Mouse (Mus musculus) B cell, adult 2 months (primary cell): ENCODE results near the gene Itpr2.

ENCODE experiments used
- DNase-seq, 2 experiments: peaks; one replicate each; pipeline ENCODE4 v3.0.0; 2022

Itpr2 gene

DNA sequence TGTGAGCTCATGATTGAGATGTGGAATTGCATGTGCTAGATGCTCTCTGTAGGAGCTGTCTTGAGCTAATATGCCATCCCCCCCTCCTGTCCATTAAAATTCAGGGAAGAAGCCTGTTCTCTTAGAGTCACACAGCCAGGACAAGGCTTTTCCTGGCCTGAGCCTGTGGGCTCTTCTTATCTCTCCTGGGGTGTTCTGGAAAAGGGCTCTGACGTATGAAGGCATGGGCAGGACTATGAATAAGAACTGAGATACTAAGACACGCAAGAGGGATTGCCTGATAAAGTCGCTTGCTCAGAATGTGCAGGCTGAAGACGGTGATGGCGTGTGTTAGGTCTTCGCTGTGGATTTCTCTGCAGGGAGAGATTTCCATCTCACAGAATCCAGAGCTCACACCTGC, 361.9 kb downstream of the Itpr2 start:
- no peak for DNase-seq

DNA sequence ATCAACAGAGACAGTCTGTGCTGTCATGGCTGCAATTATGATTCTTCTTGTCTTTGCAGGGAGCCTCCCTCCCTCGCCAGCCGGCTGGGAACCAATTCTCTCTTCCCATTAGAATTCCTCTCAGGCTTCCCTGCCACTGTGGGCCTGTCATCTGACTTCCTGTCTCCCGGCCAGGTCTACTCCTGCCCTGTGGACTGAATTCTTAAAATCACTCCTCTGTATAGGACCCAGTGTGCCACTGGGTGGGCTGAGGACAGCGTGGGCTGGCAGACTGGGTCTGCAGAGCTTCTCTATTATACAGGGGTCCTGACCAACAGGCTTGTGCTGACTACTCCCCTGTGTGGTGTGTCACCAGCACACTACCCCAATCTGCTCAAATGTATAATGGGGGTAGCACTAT, 365.4 kb downstream of the Itpr2 start:
- no peak for DNase-seq

DNA sequence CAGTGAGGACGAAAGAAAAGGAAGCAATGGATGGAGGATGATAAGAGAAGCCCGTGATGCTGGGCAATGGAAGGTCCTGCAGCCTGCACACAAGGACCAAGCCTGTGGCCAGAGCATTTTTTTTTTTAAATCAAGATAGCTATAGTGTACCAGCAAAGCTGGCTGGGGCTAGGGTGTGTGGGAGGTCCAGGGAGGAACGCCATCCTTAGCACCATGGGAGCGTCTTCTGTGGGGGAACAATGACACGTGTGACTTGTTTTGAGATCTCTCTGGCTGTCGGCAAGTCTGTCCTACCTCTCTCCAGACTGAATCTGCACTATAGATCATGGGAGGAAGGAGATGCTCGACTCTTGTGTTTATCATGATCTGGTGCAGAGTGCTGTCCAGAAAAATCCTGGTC, 365.8 kb downstream of the Itpr2 start:
- DNase-seq = no peak

DNA sequence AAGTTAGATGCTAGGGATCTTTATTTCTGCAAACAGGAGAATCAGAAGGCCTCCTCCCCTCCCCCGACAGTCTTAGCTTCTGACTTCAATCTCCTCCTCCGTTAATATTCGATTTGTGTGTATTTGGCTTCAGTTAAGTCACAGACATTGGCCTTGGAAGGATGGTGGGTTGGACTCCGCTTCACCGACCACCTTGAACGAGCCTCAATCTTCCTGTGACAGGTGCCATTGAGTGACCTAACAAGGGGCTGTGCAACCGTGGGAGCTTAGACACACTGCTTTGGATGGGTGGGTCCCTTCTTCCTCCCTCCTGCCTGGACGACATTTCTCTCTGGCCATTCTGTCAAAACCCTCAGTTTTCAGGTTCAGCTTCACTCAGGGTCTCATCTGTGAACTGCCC, 366.7 kb downstream of the Itpr2 start:
- DNase-seq = no peak

DNA sequence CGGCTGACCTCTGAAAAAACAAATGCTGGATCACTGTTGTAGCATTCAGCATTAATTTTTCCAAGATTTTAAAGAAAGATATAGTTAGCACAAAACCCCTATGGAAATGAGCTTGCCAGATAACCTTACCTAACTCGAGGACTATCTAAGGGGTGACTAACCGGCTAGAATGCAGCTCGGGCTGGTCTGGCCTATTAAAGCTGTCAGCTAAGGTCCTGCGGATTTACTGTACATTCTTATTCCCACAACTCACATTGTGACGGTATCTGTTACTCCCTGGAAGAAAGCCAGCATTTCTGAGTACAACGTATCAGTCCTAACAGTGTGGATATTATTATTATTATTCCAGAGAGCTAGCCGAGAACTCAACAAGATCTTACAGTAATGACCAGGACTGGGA, 368.1 kb downstream of the Itpr2 start:
- DNase-seq = no peak

DNA sequence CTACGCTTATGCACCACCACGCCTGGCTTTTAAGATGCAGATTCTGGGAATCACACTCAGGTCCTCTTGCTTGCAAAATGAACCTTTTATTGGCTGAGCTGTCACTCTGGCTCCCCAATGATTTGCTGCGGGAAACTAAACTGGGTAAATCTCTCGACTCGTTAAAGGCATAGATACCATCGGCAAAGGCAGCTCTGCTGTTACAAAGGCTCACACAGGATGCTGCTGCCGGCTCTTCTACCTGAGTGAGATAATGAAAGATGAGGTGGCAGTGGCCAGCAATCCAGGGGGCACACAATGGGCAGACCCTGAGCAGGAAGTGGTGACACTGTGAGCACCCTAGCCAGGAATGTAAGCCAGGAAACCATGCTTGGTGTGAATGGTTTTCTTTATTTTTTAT, 373.0 kb downstream of the Itpr2 start:
- DNase-seq = no peak

DNA sequence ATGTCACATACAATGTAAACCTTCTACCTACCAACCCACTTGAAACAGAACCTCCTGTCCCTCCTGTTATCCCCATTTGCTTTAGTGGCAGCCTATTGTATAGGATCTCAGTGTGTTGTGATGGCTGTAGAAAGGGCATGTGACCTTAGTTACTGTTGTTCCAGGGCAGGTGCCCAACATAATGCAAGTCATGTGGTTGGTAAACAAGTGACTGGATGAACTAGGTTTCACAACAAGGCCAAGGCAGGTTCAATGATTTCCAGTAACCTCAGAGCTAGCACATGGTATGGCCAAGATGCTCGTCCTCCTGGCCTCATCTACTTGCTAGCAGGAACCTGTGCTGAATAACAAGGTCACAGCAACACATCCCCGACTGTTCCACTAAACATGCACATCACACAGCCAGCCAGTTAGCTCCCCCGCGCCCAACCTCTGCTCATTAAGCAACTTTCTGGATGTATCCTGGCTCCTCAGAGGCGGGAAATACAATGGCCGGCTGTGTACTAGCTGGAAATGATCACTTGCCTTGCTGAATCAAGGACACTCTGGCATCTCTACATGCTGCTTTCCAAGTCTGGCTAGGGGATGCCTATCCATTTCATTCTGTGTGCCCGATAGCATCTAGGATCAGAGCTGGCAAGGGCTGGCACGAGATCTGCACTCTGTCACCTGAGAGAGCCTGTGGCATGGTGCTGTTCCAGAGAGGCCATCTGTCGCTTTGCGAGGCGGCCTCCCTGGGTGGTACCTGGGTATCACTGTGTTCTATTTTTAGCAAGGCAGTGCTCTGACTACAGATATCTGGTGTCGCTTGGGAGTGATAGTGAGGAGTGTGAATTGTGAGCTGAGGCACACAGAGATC, 375.0 kb downstream of the Itpr2 start:
- DNase-seq = no peak

DNA sequence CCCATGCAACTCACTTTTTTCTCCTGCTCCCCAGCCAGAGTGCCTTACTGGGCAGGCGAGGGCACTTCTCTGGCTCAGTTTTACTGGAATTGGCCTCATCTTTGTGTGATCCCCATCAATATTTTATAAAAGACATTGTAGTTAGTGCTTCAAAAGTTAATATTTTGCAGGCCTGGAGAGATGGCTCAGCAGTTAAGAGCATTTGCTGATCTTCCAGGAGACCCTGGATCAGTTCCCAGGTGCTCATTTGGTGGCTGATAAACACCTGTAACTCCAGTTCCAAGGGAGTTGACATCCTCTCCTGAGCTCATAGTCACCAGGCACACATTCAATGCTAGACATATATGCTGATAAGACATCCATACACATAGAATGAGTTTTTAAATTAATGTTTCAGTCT, 376.4 kb downstream of the Itpr2 start:
- no peak for DNase-seq

DNA sequence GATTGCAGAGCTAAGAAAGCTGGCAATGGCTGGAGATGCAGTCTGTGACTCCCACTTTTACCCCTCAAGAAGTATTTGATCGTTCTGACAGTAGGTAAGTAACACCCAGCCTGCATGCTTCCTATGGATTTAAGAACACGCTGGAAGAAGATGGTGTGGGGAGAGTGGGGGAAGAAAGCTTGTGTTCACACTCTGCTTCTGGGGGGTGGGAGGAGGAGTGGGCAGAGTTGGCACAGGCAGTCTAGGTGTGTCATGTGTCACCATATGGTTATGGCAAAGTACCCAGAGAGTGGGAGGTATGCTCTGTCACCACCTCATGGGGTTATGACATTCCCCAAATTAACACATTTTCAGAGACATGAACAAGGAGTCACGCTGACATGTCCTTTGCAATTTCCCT, 377.5 kb downstream of the Itpr2 start:
- DNase-seq = no peak

DNA sequence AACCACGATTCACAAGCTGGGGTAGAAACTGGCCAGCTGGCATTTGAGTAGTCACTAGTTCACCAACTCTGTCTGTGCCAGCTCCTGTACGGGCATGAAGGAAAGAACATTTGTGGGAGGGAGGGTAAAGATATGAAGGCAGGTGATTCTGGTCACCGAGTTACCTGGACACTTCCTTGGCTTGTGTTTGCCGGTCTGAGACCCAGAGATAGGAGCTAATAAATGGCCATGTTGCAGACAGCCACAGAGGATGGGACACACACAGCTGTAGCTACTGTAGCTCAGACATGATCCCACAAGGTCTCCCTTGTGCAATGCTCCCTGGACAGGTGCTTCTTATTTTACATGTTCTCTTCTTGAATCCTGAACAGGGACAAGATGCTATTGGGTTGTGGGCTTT, 378.4 kb downstream of the Itpr2 start:
- no peak for DNase-seq

DNA sequence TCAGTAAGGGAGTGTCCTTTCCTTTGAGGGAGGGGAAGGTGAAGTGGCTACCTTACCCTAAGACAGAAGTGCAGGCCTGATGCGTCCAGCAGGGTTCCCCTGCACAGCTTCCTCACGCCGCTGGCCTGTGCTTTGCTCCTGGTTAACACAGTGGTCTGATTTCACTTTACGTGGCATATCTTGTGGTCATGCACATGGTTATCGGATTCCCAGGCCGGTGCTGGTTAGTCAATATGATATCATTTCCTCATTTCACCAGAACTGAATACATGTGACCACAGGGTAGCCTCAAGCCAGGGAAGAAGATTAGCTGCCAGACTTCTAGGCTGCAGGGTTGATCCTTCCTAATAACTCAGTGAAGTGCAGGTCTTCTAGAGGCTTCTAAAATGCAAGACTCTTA, 381.9 kb downstream of the Itpr2 start:
- DNase-seq = no peak

DNA sequence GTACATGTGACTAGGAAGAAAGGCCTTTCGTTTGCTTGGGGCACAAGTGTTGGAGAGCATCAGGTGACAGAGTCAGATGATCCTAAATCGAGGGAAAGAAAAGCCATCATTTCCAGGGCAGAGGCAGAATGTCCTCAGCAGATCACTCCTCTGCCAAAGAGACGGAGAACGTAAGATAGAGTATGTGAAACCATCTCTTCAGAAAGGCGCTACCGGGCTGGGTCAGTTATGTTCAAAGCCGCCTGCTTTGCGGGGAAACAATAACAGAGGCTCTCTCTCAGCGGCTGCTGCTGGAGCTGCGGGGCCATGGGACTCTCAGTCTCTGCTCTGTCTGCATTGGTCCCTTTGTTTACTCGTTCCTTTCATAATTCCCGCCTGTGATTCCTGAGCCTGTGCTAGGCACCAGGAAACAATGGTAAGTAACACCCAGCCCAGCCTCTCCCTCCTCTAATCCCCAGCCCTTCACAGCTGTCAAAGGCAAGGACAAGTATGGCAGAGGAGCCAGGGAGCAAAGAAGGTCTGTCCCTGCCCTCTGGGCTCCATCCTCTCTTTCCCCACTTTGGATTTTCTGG, 387.2 kb downstream of the Itpr2 start:
- no peak for DNase-seq

DNA sequence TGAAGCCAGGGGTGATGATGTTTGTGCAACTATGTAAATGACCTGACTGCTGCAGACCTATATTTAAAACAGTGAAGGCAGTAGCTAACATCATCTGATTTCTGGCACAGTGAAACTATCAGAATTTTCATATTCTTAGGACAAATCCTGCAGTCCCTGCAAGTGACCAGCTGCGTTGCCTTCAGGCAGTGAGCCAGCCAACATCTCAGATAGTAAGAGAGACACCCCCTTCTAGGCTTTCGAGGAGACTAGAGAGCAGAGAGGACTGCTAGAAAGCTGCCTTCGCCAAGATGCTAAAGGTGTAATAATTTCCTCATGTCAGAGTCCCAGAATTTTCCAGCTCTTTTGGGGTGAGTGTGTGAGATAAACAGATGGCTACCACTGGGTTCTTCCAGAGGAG, 388.0 kb downstream of the Itpr2 start:
- no peak for DNase-seq

DNA sequence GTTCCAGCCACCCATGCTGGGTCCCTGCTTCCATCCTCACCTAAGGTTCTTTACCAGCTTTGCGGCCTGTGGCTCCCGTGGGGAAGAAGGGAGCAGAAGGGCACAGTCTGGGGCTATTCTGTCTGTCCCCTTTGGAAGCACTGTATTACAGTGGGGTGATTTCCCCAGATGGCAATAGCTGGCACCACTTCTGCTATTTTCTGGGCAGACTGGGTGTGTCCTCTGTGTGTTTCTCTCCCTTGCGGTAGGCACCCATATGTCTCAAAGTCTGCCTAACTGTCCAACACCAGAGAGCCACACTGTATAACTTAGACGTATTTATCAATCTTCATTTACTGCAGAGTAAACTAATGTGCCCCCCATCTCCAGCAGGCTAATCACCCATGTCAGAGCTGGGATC, 388.9 kb downstream of the Itpr2 start:
- peak; percentile 67 to 73 for DNase-seq

DNA sequence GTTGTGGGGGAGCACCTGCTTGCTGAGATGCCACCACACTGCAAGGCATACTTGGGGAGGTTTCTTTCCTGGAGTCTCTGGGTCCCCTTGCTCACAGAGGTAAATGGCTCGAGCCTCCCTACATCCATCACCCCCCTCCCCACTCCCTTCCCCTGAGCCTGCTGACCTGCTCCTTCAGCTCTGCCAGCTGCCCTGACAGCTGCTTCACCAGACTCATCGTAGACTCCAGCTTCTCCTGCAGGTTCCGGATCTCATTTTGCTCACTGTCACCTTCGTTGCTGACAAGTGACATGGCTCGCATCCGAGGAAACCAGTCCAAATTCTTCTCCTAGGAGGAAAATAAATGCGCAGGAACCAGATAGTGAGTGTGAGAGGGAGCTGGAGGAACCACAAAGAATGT, 389.8 kb downstream of the Itpr2 start:
- no peak for DNase-seq

DNA sequence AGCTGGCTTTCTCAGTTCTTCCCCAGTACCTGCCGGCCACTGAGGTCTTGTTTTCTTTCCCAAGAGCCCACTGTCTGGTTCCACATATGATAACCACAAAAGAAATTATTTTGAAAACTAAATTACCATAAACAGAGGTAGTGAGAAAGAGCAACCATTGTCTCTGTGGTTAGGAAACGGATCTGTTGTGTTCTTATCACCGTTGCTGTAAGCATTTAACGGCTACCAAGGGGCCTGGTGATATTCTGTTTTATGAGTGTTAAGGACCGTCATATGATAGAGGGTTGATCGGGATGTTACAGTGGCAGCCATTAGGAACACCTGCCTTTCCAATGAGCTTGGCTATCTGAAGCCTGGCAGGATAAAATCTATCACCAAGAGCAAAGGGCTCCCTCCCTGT, 390.2 kb downstream of the Itpr2 start:
- no peak for DNase-seq

DNA sequence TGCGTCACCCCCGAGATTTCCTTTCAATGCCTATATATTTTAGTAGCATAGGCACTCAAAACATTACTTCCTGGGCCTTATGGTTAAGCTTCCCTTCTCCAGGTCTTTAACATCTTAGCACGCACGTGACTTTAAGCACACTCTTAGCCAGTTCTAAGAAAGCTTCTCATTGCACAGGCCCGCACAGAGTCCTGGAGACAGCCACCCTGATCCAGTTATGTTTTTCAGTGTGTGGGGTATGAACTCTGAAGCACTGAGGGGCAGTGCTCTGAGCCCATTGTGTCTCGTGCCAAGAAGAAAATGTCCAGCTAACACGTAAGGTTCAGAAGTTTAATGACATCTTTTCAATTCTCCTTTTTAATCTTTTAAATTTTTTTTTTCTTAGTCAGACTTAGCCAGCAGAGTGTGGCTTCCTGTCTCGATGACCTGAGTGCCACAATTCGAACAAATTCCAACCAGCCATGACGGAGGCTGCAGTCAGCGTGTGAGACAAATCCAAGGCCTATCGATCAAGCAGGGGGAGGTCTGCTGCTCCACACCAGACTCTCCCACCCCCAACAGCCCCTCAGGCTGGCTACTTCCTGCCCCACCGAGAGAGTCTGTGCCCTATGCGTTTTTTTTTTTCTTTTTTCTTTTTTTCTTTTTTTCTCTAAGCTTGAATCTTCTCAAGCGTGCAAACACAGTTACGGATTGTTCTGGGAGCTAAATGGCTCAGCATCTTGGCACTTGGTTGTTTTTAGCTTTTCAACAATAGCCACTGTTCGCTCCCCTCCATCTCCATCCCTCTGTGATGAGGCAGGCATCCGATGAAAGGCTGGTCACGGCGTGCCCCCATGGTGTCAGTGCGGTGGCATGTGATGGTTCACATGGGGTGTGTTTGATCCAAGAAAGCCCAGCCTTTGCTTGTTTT, 390.9 kb downstream of the Itpr2 start:
- peak; percentile 41 to 53 for DNase-seq

DNA sequence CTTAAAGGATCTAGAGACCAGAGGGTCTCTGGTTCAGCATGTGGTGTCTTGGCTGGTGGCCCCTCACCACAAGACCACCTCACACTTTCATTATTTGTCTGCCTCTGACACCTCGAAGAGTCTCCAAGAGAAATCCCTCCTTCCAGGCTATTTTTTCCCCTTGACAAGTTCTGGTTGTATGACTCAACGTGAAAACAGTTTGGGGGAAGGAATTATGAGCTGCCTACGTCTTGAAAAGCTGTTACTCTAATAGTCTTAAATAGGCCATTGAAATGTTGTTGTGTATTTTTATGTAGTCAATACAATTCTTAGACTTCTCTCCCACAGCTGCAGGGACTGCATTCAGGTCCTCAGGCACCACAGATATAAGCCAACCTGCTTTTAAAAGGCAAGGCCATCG, 391.6 kb downstream of the Itpr2 start:
- no peak for DNase-seq

DNA sequence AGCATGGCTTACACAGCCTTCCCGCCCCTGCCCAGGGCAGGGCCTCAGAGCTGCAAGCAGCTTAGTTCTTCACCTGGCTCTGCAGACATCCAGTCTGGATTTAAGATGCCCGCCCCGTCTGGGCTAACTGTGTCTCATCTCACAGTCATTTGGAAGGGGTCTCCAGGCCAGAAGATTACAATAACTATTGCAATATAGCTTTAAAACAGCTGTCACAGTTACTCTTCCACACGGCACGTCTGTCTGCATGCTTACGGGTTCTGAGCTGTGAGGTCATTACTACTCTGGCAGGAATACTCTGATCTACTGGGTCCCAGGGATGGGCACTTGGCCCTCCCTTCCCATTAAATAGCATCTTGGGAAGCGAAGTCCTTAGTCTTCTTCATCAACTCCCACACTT, 393.3 kb downstream of the Itpr2 start:
- no peak for DNase-seq

DNA sequence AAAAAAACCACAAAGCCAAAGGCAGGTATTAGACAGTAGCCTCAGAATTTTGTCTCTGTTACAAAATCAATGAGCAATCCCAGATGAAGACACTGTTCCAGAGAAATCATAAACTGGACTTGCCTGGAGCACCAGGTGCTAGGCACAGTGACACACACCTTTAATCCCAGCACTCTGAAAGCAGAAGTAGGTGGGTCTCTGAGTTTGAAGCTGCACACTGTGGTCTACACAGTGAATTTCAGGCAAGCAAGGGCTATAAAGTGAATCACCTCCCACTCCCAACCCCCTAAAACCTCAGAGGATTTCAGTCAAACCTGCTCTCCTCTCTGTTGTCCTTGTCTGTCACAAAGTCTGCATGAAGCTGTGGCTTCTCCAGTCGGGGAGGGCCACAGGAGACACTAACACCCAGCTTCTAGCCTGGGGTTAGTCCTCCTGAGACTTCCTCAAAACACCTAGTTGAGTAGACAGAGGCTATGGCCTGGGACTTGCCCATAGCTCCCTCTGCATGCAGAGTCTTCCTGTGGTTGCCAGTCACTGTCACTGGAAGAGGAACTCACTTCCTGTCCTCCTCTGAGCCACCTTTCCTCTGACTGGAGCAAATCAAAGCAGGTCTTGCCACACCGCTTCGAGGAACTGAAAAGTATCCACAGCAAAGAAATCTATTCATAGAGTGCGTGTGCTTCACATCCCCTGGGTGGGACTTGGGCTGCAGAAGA, 394.7 kb downstream of the Itpr2 start:
- DNase-seq = peak; percentile 41 to 42

DNA sequence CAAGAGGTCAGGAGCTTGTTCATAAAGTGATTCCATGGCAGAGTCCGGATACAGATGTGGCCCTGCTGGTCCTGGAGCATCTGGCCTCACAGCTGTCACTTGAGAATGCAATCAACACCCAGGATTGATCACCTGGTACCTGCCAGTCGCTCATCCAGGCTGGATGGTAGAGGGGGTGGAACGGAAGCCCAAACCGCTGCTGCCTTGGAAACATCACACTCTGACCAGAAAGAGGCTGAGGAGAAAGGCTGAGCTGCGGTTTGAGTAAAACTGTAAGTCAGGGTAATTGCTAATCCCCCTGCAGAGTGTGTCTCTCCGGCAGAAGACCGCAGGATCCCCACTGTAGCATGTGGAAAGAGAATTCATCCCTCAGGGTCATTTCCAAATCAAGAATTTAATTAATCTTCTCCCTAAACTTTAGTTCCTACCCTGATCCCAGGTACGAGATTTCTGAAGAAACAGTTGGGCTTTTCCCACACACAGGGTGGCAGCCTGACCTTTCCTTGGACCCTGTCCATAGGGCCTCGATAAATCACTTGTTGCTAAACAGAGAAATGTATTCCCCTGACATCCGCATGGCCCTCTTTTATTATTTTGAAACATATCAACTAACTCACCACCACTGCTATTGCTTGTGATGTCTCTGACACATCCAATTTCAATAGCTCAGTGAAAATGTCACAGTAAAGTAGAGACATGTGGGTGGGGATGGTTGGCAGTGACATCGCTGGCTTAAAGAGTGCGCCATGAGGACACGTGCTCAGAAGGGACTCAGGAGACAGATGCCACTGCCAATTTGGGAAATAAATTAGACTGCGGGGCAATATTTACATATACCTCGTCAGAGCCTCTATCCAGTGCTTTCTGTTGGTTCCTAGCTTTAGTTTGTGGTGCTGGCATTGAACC, 418.7 kb downstream of the Itpr2 start:
- no peak for DNase-seq

DNA sequence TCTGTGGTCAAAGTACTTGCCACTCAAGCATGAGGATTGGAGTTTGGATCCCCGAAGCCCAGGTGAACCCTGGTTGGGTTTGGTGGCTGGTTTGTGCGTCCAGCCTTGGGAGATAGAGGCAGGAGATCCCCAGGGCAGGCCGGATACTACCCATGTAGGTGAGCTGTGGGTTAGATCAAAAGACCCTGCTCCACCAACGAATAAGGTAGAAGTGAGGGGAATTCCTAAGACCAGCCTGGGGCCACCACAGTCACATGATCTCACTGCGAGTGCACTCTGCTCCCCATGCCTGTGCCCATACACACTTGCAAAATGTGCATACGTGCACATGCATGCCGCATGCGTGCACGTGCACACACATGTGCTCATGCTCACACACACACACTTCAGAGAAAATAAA, 419.5 kb downstream of the Itpr2 start:
- no peak for DNase-seq
